Mouse (Mus musculus): ENCODE data around the gene AF067063.
"Not testable (repeated sequence)": the region's sequence is repeated elsewhere in the genome, so short reads cannot be mapped to it uniquely, and the experiment has no call there.

Gene AF067063

GRCm38 (mm10) chr13:119830116-119830515 lies at the start of gene AF067063:
AF067063 (minus strand) TSS chr13:119830216.
- not testable (repeated sequence) for DNase-seq (ENCODE audit: low read depth, low spot score)

GRCm38 (mm10) chr13:119864395-119864999 lies 34.5 kb upstream of the AF067063 start:
- DNase-seq (ENCODE audit: low read depth, low spot score), result not testable (repeated sequence)

GRCm38 (mm10) chr13:119862399-119862798 lies 32.4 kb upstream of the AF067063 start:
- not testable (repeated sequence) for DNase-seq (ENCODE audit: low read depth, low spot score)

GRCm38 (mm10) chr13:119839982-119840381 lies 10.0 kb upstream of the AF067063 start:
- DNase-seq (ENCODE audit: low read depth, low spot score), result peak; percentile 10

- DNase-seq (ENCODE audit: low read depth, low spot score), result peak; percentile 46
Measured at GRCm38 (mm10) chr13:119837719-119838337, 7.8 kb upstream of the AF067063 start.

- peak; percentile 47 for DNase-seq (ENCODE audit: low read depth, low spot score)
Measured at GRCm38 (mm10) chr13:119836324-119836811, 6.4 kb upstream of the AF067063 start.

GRCm38 (mm10) chr13:119835320-119836056 lies 5.5 kb upstream of the AF067063 start, which contains the start of gene D13Ertd608e:
D13Ertd608e (plus strand) TSS chr13:119836006.
- peak; percentile 19 for DNase-seq (ENCODE audit: low read depth, low spot score)

GRCm38 (mm10) chr13:119817579-119818206 lies 12.3 kb downstream of the AF067063 start:
- DNase-seq (ENCODE audit: low read depth, low spot score), result peak; percentile 3

GRCm38 (mm10) chr13:119816798-119817197 lies 13.2 kb downstream of the AF067063 start:
- DNase-seq (ENCODE audit: low read depth, low spot score), result no peak

- DNase-seq (ENCODE audit: low read depth, low spot score), result no peak
Measured at GRCm38 (mm10) chr13:119810031-119810430, 20.0 kb downstream of the AF067063 start.

GRCm38 (mm10) chr13:119808937-119809336 lies 21.1 kb downstream of the AF067063 start:
- DNase-seq (ENCODE audit: low read depth, low spot score), result no peak

- DNase-seq (ENCODE audit: low read depth, low spot score), result no peak
Measured at GRCm38 (mm10) chr13:119797656-119798055, 32.4 kb downstream of the AF067063 start.

- no peak for DNase-seq (ENCODE audit: low read depth, low spot score)
Measured at GRCm38 (mm10) chr13:119792791-119793404, 37.1 kb downstream of the AF067063 start.

GRCm38 (mm10) chr13:119791580-119792135 lies 38.4 kb downstream of the AF067063 start:
- DNase-seq (ENCODE audit: low read depth, low spot score), result no peak

- DNase-seq (ENCODE audit: low read depth, low spot score), result peak; percentile 99
Measured at GRCm38 (mm10) chr13:119790761-119791579, 39.0 kb downstream of the AF067063 start, which contains the start of gene Zfp131. Zfp131 (minus strand) TSS chr13:119790889.

- DNase-seq (ENCODE audit: low read depth, low spot score), result peak; percentile 80
Measured at GRCm38 (mm10) chr13:119789851-119790717, 39.9 kb downstream of the AF067063 start.

GRCm38 (mm10) chr13:119783581-119783980 lies 46.4 kb downstream of the AF067063 start:
- DNase-seq (ENCODE audit: low read depth, low spot score), result no peak

All from brain, adult 2 months (tissue).